In the genomic region with DNA sequence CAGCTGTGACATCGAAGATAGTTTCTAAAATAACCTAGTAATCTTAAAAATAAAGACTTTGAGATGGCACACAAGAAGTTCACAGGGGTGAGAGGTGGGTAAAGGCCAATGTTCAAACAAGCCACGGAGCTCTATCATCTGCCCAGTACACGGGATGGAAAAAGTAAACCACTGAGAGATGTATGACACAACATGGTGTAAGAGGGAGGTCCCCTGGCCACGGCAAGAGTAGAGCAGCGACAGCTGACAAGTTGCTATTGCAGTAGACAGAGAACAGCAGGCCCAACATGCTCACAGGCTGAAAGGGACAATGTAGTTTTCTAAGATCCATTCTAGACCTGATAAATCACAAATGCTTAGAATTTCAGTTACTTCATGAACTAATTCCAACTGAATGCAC, we compare ENCODE assay signal across 18 mouse cellular contexts.
A peak's percentile ranks its signal among the peaks of the same experiment; 100 is the strongest.
DNase-seq lines count a peak whose midpoint lies in the region; ATAC-seq and TF ChIP-seq lines count a peak whose summit lies in the region.
"Had no signal": no experiment of that assay in that cellular context is flagged by ENCODE, and none has a peak within 500 bp of the region (broad histone marks: within the 10 kb centered on the region; RNA-seq: fewer than 3 reads in every experiment).

No protein-coding gene starts in this region.

- no peaks in the 10 kb centered on the region for H3K9me3 ChIP-seq in lung, embryonic 14.5 days (ENCODE audit: low read depth, low read length)
- H3K9me3 ChIP-seq in lung, embryonic 16.5 days (ENCODE audit: control insufficient read depth, low read length), result no peaks in the 10 kb centered on the region
- no peaks in the 10 kb centered on the region for H3K9me3 ChIP-seq in hindbrain, embryonic 13.5 days
- H3K9me3 ChIP-seq: embryonic facial prominence, embryonic 13.5 days; heart, embryonic 12.5 days had no signal

- DNase-seq in lung, embryonic 14.5 days, result peak; percentile 46
- DNase-seq in lung, postnatal 14 days, result no peak
- DNase-seq in lung, postnatal 36 days, result peak; percentile 21
- DNase-seq in urinary bladder, postnatal 10 days (ENCODE audit: low spot score), result no peak
- DNase-seq: adrenal gland, adult 2 months; adrenal gland, postnatal 25 days; cerebellum, adult 18-20 months; cerebellum, adult 9-11 months; cerebellum, postnatal 36 days; gastrocnemius, postnatal 10 days had no signal

- H3K36me3 ChIP-seq in lung, embryonic 14.5 days (ENCODE audit: insufficient read depth), result no peaks in the 10 kb centered on the region
- no peaks in the 10 kb centered on the region for H3K36me3 ChIP-seq in lung, embryonic 16.5 days (ENCODE audit: control insufficient read depth, insufficient read depth, low read length)
- H3K36me3 ChIP-seq in hindbrain, embryonic 13.5 days, result no peaks in the 10 kb centered on the region
- H3K36me3 ChIP-seq: embryonic facial prominence, embryonic 13.5 days; heart, embryonic 12.5 days had no signal

- H3K27me3 ChIP-seq in lung, embryonic 14.5 days (ENCODE audit: insufficient read depth, low read length), result no peaks in the 10 kb centered on the region
- no peaks in the 10 kb centered on the region for H3K27me3 ChIP-seq in lung, embryonic 16.5 days (ENCODE audit: control insufficient read depth, insufficient read depth, low read depth, low read length)
- no peaks in the 10 kb centered on the region for H3K27me3 ChIP-seq in hindbrain, embryonic 13.5 days
- H3K27me3 ChIP-seq: embryonic facial prominence, embryonic 13.5 days; heart, embryonic 12.5 days; Patski had no signal

- no peak overlapping the region for H3K27ac ChIP-seq in lung, embryonic 14.5 days (ENCODE audit: low read depth)
- H3K27ac ChIP-seq in lung, embryonic 16.5 days (ENCODE audit: low read length), result no peak overlapping the region
- H3K27ac ChIP-seq in hindbrain, embryonic 13.5 days, result no peak overlapping the region
- H3K27ac ChIP-seq: embryonic facial prominence, embryonic 13.5 days had no signal

- no peak for TF ChIP-seq CTCF in lung, embryonic 14.5 days (IDR thresholded peaks at IDR 0.05; ENCODE audit: low read depth)

- no peak for ATAC-seq in lung, embryonic 14.5 days (ENCODE audit: insufficient read depth)
- ATAC-seq in CD4-positive, CD25-positive, alpha-beta regulatory T cell, adult 4 months, result peak; percentile 67
- ATAC-seq in lung, embryonic 16.5 days (ENCODE audit: low read depth), result peak; percentile 84
- no peak for ATAC-seq in hindbrain, embryonic 13.5 days (ENCODE audit: low FRiP score)
- ATAC-seq: forebrain, embryonic 14.5 days; hindbrain, embryonic 16.5 days; Patski had no signal

- no peak overlapping the region for H3K4me2 ChIP-seq in lung, embryonic 14.5 days
- no peak overlapping the region for H3K4me2 ChIP-seq in lung, embryonic 16.5 days (ENCODE audit: low read depth, low read length)
- no peak overlapping the region for H3K4me2 ChIP-seq in hindbrain, embryonic 13.5 days
- H3K4me2 ChIP-seq: embryonic facial prominence, embryonic 13.5 days; heart, embryonic 12.5 days had no signal

- 48% methylated on average over 5 of the region's 5 CpGs for WGBS in lung, embryonic 14.5 days
- WGBS in lung, embryonic 16.5 days, result 51% methylated on average over 5 of the region's 5 CpGs
- WGBS in hindbrain, embryonic 13.5 days, result 81% methylated on average over 5 of the region's 5 CpGs

- no peak overlapping the region for H3K4me3 ChIP-seq in lung, embryonic 14.5 days (ENCODE audit: low read depth, low read length)
- H3K4me3 ChIP-seq in lung, embryonic 16.5 days (ENCODE audit: low read length), result no peak overlapping the region
- H3K4me3 ChIP-seq in hindbrain, embryonic 13.5 days, result no peak overlapping the region
- H3K4me3 ChIP-seq: embryonic facial prominence, embryonic 13.5 days; heart, embryonic 12.5 days had no signal

- no peaks in the 10 kb centered on the region for H3K4me1 ChIP-seq in lung, embryonic 14.5 days (ENCODE audit: insufficient read depth)
- peaks cover 3% of the 10 kb centered on the region for H3K4me1 ChIP-seq in lung, embryonic 16.5 days (replicated peaks; ENCODE audit: control insufficient read depth, insufficient read depth, low read length)
- H3K4me1 ChIP-seq in hindbrain, embryonic 13.5 days (replicated peaks), result peaks cover 2% of the 10 kb centered on the region; the same call in 1 of the 2 replicates
- H3K4me1 ChIP-seq: heart, embryonic 12.5 days had no signal

- no peak overlapping the region for H3K9ac ChIP-seq in lung, embryonic 14.5 days
- no peak overlapping the region for H3K9ac ChIP-seq in lung, embryonic 16.5 days (ENCODE audit: low read length)
- H3K9ac ChIP-seq in hindbrain, embryonic 13.5 days, result no peak overlapping the region
- H3K9ac ChIP-seq: embryonic facial prominence, embryonic 13.5 days; heart, embryonic 12.5 days had no signal

Comparison
In these comparisons a context has a peak if more than half of its experiments do, and no peak if none do; other contexts are left out.
1. ATAC-seq: peak in CD4-positive, CD25-positive, alpha-beta regulatory T cell, adult 4 months (single experiment) and lung, embryonic 16.5 days (single experiment); none in lung, embryonic 14.5 days (single experiment) and hindbrain, embryonic 13.5 days (single experiment).
2. DNase-seq: peak in lung, embryonic 14.5 days (single experiment) and lung, postnatal 36 days (single experiment); none in lung, postnatal 14 days (single experiment) and urinary bladder, postnatal 10 days (single experiment).